Mouse (Mus musculus): ENCODE measurements at regions not wholly inside any gene's neighbourhood (a gene's known extent, or its start where the extent isn't known, plus 50 kb on each side); places are given as distances from the start of the nearest gene placed in this dataset.

DNA sequence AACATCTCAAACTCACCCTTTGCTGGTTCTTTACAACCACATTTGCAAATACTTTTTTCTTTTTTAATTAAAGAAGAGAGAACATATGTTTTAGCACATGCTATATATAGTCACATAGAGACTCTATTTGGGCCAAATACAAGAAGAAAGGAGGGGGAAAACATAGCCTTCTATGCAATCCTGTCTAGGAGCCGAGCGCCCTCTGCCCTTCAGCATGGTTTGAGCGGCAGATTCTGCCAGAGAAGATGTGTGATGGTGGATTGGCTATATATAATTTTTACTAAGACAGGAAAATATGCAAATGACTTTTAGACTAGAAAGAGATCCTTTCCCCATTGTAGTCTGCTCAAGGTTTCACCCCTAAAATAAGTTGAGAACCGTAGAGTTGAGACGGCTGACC, 60.0 kb upstream of the Myom1 start:
- no peak for ATAC-seq (ENCODE audit: low read depth)
- no peaks in the 10 kb centered on the region for H3K9me3 ChIP-seq (replicated peaks; ENCODE audit: control insufficient read depth, low read length)
- H3K4me3 ChIP-seq (ENCODE audit: low read depth, low read length) = no peak overlapping the region
- H3K9ac ChIP-seq (ENCODE audit: low read depth, low read length) = no peak overlapping the region
- WGBS (ENCODE audit: insufficient replicate concordance) = 78% methylated on average over 5 of the region's 5 CpGs
- H3K27ac ChIP-seq (ENCODE audit: low read length) = no peak overlapping the region
- H3K36me3 ChIP-seq (ENCODE audit: control insufficient read depth, insufficient read depth) = no peaks in the 10 kb centered on the region
- no peaks in the 10 kb centered on the region for H3K27me3 ChIP-seq (ENCODE audit: control insufficient read depth, insufficient read depth, low read depth, low read length)
- H3K4me2 ChIP-seq (ENCODE audit: low read depth, low read length) = no peak overlapping the region
- no peaks in the 10 kb centered on the region for H3K4me1 ChIP-seq (ENCODE audit: control insufficient read depth, low read depth, low read length)

DNA sequence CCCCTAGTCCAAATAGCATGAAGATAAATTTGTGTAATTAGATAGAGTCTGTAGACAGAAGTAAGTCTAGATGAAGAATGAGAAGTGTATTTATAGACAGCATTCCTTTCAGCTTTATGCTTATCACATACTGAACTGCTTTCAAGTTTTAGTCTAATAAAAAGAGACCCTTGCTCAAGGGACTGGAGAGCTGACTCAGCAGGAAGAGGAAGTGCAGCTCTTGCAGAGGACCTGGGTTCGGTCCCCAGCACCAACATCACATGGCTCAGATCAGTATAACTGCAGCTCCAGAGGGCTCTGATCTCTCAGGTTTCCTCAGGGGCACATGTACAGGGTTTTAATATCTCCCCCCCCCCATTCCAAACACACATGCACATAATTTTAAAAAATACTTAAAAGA, 68.2 kb upstream of the Myom1 start:
- Histone ChIP-seq H3K27ac (ENCODE audit: low read length) (no peak overlapping the region), H3K27me3 (ENCODE audit: control insufficient read depth, insufficient read depth, low read depth, low read length) (no peaks in the 10 kb centered on the region), H3K36me3 (ENCODE audit: control insufficient read depth, insufficient read depth) (no peaks in the 10 kb centered on the region), H3K9me3 (replicated peaks; ENCODE audit: control insufficient read depth, low read length) (no peaks in the 10 kb centered on the region), H3K4me2 (ENCODE audit: low read depth, low read length) (no peak overlapping the region), H3K4me1 (ENCODE audit: control insufficient read depth, low read depth, low read length) (no peaks in the 10 kb centered on the region), H3K9ac (ENCODE audit: low read depth, low read length) (no peak overlapping the region), H3K4me3 (ENCODE audit: low read depth, low read length) (no peak overlapping the region)
- 52% methylated on average over 1 of the region's 1 CpGs for WGBS (ENCODE audit: insufficient replicate concordance)
- ATAC-seq (ENCODE audit: low read depth) = no peak

DNA sequence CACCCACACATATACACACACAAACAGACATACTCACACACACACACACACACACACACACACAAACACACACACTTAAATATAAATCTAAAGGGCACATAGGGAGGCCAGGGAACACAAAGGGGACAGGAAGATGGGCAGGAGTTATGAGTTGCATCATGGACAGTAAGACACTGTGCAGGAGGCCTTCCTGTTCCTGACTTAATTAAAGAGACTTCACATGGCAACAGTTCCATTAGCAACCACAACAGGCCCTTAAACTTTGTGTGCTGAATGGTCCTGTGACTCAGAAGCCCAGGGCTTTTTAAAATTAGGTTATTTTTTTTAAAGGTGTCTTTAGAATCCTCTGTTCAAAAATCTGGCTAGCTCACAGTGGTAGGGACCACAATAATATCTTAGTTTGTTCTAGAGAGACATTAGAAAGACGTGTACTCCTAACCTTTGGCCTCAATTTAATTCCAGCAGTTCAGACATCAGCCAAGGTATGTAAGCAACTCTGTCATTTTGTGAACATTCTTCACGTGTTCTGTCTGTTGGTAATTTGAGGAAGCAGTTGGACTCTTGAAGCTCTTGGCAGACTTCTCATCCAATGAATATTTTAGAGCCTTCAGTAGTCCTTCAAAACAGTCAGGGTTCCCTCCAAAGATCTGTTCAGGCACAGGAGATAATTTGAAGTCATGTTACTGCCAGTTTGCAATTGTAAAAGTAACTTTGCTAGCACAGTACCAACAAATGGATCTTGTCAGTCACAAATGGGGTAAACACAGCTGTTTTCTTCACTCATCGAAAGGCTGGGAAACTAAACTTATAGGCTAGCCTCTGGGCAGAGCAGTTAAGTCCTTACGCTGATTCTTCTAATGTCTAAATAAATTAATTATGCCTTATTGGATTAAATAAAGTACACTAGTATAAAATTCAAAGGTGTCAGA, 69.0 kb upstream of the Myom1 start:
- WGBS (ENCODE audit: insufficient replicate concordance) = 56% methylated on average over 4 of the region's 4 CpGs
- no peaks in the 10 kb centered on the region for H3K9me3 ChIP-seq (replicated peaks; ENCODE audit: control insufficient read depth, low read length)
- H3K9ac ChIP-seq (ENCODE audit: low read depth, low read length) = no peak overlapping the region
- H3K27me3 ChIP-seq (ENCODE audit: control insufficient read depth, insufficient read depth, low read depth, low read length) = no peaks in the 10 kb centered on the region
- H3K4me3 ChIP-seq (ENCODE audit: low read depth, low read length) = no peak overlapping the region
- no peaks in the 10 kb centered on the region for H3K4me1 ChIP-seq (ENCODE audit: control insufficient read depth, low read depth, low read length)
- no peak overlapping the region for H3K4me2 ChIP-seq (ENCODE audit: low read depth, low read length)
- no peaks in the 10 kb centered on the region for H3K36me3 ChIP-seq (ENCODE audit: control insufficient read depth, insufficient read depth)
- no peak overlapping the region for H3K27ac ChIP-seq (ENCODE audit: low read length)
- no peak for ATAC-seq (ENCODE audit: low read depth)

DNA sequence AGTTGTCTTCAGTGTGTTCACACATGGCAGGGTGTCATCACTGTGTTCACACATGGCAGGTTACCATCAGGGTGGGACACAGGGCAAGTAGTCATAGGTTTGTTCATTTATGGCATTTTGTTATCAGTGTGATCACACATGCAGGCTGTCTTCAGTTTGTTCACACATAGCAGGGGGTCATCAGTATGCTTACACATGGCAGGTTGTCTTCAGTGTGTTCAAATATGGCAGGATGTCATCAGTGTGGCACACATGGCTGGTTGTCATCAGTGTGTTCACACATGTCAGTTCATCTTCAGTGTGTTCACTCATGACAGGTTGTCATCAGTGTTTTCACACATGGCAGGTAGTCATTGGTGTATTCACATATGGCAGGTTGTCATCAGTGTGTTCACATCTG, 69.9 kb upstream of the Myom1 start:
- Histone ChIP-seq H3K27ac (ENCODE audit: low read length) (no peak overlapping the region), H3K27me3 (ENCODE audit: control insufficient read depth, insufficient read depth, low read depth, low read length) (no peaks in the 10 kb centered on the region), H3K4me2 (ENCODE audit: low read depth, low read length) (no peak overlapping the region), H3K4me3 (ENCODE audit: low read depth, low read length) (no peak overlapping the region), H3K4me1 (ENCODE audit: control insufficient read depth, low read depth, low read length) (no peaks in the 10 kb centered on the region), H3K9ac (ENCODE audit: low read depth, low read length) (no peak overlapping the region), H3K36me3 (ENCODE audit: control insufficient read depth, insufficient read depth) (no peaks in the 10 kb centered on the region), H3K9me3 (replicated peaks; ENCODE audit: control insufficient read depth, low read length) (no peaks in the 10 kb centered on the region)
- no peak for ATAC-seq (ENCODE audit: low read depth)

DNA sequence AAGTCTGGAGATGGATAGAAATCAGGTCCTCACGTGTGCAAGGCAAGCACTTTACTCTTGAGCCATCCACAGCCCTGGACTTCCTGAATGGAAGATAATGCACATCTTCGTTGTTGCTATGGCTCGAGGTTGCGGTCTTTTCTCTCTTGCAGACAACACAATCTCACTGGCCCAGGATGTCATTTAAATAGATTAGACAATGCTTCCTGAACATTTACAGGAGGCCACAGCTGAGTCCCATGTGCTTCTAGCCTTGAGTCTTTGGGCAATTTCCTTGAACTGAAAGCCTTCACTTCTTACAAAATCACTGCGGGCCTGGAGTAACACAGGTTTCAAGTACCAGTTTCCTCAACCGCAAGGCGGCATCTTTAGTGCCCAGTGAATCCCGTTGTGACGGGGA, 71.8 kb upstream of the Myom1 start:
- no peaks in the 10 kb centered on the region for H3K27me3 ChIP-seq (ENCODE audit: control insufficient read depth, insufficient read depth, low read depth, low read length)
- no peak overlapping the region for H3K4me2 ChIP-seq (ENCODE audit: low read depth, low read length)
- H3K4me1 ChIP-seq (ENCODE audit: control insufficient read depth, low read depth, low read length) = no peaks in the 10 kb centered on the region
- H3K27ac ChIP-seq (ENCODE audit: low read length) = no peak overlapping the region
- peak; percentile 24; the same call in 1 of the 2 replicates for ATAC-seq (ENCODE audit: low read depth)
- no peak overlapping the region for H3K9ac ChIP-seq (ENCODE audit: low read depth, low read length)
- H3K36me3 ChIP-seq (ENCODE audit: control insufficient read depth, insufficient read depth) = no peaks in the 10 kb centered on the region
- H3K9me3 ChIP-seq (replicated peaks; ENCODE audit: control insufficient read depth, low read length) = no peaks in the 10 kb centered on the region
- H3K4me3 ChIP-seq (ENCODE audit: low read depth, low read length) = no peak overlapping the region
- 49% methylated on average over 9 of the region's 9 CpGs for WGBS (ENCODE audit: insufficient replicate concordance)

DNA sequence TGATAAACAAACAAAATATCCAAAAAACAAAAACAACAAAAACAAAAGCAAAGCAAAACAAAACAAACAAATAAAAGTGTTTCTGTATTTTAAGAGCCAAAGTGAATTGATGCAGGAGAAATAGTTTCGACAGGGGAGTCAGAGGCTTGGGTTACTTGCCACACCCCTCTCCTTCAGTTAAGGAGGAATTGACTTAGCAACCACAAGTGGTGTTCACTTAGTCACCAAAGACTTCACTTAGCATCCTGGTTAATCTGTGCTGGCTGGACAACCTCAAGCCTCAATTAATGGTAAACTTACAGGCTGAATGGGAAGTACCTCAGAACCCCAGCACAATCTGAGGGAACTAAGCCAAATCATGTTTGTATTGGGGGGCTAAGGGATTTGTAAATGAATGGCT, 72.9 kb upstream of the Myom1 start:
- no peaks in the 10 kb centered on the region for H3K27me3 ChIP-seq (ENCODE audit: control insufficient read depth, insufficient read depth, low read depth, low read length)
- H3K9ac ChIP-seq (ENCODE audit: low read depth, low read length) = no peak overlapping the region
- no peaks in the 10 kb centered on the region for H3K36me3 ChIP-seq (ENCODE audit: control insufficient read depth, insufficient read depth)
- no peak overlapping the region for H3K4me3 ChIP-seq (ENCODE audit: low read depth, low read length)
- no peaks in the 10 kb centered on the region for H3K4me1 ChIP-seq (ENCODE audit: control insufficient read depth, low read depth, low read length)
- WGBS (ENCODE audit: insufficient replicate concordance) = 62% methylated on average over 1 of the region's 1 CpGs
- H3K4me2 ChIP-seq (ENCODE audit: low read depth, low read length) = no peak overlapping the region
- H3K27ac ChIP-seq (ENCODE audit: low read length) = no peak overlapping the region
- no peak for ATAC-seq (ENCODE audit: low read depth)
- no peaks in the 10 kb centered on the region for H3K9me3 ChIP-seq (replicated peaks; ENCODE audit: control insufficient read depth, low read length)

DNA sequence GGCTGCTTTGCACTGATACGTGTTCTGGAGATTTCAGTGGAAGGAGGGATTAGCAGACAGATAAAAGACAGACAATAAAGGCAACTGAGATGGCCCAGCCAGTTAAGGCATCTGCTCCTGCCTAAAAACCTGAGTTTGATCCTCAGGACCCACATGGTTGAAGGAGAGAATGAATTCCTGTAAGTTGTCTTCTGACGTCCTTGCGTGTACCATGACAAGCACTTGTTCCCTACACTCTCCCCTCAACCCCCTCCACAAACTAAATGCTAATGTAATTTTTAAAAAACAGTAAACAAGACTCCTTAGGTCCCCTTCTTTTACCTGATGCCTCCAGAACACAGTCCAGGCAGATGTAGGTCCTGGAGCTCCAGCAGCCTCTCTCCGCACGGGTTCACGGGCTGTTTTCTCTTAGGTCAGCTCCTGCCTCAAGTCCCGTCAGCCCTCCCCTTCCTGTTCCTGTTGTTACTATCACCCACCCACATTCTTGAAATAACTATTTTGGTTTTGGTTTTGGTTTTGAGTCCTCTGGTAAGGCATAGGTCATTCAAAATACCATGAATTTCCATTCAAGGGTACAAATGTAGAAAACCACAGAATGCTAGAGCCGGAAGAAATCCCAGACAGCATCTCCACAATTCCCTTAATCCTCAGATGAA, 71.3 kb upstream of the Tgif1 start:
- no peak for ATAC-seq (ENCODE audit: low read depth)
- Histone ChIP-seq H3K9me3 (replicated peaks; ENCODE audit: control insufficient read depth, low read length) (no peaks in the 10 kb centered on the region), H3K36me3 (ENCODE audit: control insufficient read depth, insufficient read depth) (no peaks in the 10 kb centered on the region), H3K4me3 (ENCODE audit: low read depth, low read length) (peak overlapping the region; percentile 27), H3K27ac (ENCODE audit: low read length) (no peak overlapping the region), H3K27me3 (ENCODE audit: control insufficient read depth, insufficient read depth, low read depth, low read length) (no peaks in the 10 kb centered on the region), H3K9ac (ENCODE audit: low read depth, low read length) (no peak overlapping the region), H3K4me1 (ENCODE audit: control insufficient read depth, low read depth, low read length) (no peaks in the 10 kb centered on the region), H3K4me2 (ENCODE audit: low read depth, low read length) (peak overlapping the region; percentile 19)
- WGBS (ENCODE audit: insufficient replicate concordance) = 53% methylated on average over 8 of the region's 8 CpGs

DNA sequence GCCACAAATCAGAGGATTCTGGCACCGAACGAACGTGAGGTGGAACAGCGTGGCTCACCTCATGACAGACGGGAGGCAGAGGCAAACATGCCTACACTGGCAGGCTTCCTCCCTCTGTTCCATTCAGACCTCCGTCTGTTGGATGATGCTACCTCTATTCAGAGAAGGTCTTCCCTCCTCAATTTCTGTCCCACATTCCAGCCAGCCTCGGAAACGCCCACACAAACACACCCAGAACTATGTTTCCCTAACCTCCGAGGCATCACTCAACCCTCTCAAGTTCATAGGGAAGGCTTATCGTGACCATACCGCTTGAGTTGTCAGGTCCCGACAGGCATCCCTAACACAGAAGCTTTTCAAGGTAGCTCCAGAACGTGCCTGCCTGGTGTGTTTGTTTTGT, 68.3 kb upstream of the Tgif1 start:
- H3K27me3 ChIP-seq (ENCODE audit: control insufficient read depth, insufficient read depth, low read depth, low read length) = no peaks in the 10 kb centered on the region
- no peaks in the 10 kb centered on the region for H3K4me1 ChIP-seq (ENCODE audit: control insufficient read depth, low read depth, low read length)
- no peak for ATAC-seq (ENCODE audit: low read depth)
- H3K4me2 ChIP-seq (ENCODE audit: low read depth, low read length) = no peak overlapping the region
- 61% methylated on average over 13 of the region's 13 CpGs for WGBS (ENCODE audit: insufficient replicate concordance)
- H3K27ac ChIP-seq (ENCODE audit: low read length) = no peak overlapping the region
- H3K9me3 ChIP-seq (replicated peaks; ENCODE audit: control insufficient read depth, low read length) = no peaks in the 10 kb centered on the region
- no peak overlapping the region for H3K4me3 ChIP-seq (ENCODE audit: low read depth, low read length)
- H3K9ac ChIP-seq (ENCODE audit: low read depth, low read length) = no peak overlapping the region
- H3K36me3 ChIP-seq (ENCODE audit: control insufficient read depth, insufficient read depth) = no peaks in the 10 kb centered on the region

DNA sequence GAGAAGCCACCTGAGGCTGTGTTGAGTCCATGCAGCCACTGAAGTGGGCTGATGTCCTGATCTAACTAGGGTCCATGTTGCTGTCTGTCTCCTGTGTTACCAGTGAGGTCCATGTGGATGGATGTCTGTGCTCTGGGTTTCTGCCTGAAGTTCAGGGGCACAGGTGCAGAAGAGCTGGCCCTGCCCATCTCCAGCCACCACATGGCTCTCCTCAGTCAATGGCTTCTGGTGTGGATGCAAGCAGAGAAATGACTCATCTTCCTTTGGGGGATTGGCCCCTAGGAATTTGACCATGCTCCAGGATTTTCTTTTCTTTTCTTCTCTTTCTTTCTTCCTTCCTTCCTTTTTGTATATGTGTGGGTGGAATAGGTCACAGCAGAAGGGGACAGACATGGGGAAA, 66.8 kb upstream of the Tgif1 start:
- H3K27ac ChIP-seq (ENCODE audit: low read length) = no peak overlapping the region
- H3K4me3 ChIP-seq (ENCODE audit: low read depth, low read length) = no peak overlapping the region
- no peaks in the 10 kb centered on the region for H3K27me3 ChIP-seq (ENCODE audit: control insufficient read depth, insufficient read depth, low read depth, low read length)
- no peak overlapping the region for H3K9ac ChIP-seq (ENCODE audit: low read depth, low read length)
- H3K4me1 ChIP-seq (ENCODE audit: control insufficient read depth, low read depth, low read length) = no peaks in the 10 kb centered on the region
- ATAC-seq (ENCODE audit: low read depth) = no peak
- no peaks in the 10 kb centered on the region for H3K36me3 ChIP-seq (ENCODE audit: control insufficient read depth, insufficient read depth)
- H3K4me2 ChIP-seq (ENCODE audit: low read depth, low read length) = no peak overlapping the region
- H3K9me3 ChIP-seq (replicated peaks; ENCODE audit: control insufficient read depth, low read length) = no peaks in the 10 kb centered on the region
